In the genomic region with DNA sequence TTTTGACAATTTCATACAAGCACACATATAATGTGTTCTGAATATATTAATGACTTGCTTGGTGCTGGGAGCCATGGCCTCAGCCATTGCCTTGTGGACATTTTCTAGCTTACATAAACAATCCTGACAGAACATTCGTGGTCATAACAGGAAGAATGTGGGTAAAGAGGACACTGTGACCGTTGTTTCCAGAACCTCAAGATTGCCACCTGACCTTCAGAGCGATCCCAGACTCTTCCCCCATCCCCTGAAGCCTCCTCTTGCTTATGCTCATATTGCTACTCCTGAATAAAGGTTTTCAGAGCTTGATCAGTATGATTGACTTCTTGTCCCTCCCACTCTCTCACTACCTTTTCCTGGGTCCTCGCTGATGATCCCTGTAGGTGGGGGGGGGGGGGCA, we compare ENCODE assay signal across 28 mouse cellular contexts. TPM values are rescaled to one million over a fixed set of nuclear protein-coding genes. Genes with fewer than 3 reads are reported as not detected.
DNase-seq lines count a peak whose midpoint lies in the region; ATAC-seq and TF ChIP-seq lines count a peak whose summit lies in the region.
"Had no signal": no experiment of that assay in that cellular context is flagged by ENCODE, and none has a peak within 500 bp of the region (broad histone marks: within the 10 kb centered on the region; RNA-seq: fewer than 3 reads in every experiment).

No protein-coding gene starts in this region.

- no peaks in the 10 kb centered on the region for H3K9me3 ChIP-seq in heart, embryonic 10.5 days
- H3K9me3 ChIP-seq in neural tube, embryonic 15.5 days (replicated peaks): no peaks in the 10 kb centered on the region
- no peaks in the 10 kb centered on the region for H3K9me3 ChIP-seq in intestine, postnatal 0 days (ENCODE audit: control insufficient read depth)
- no peaks in the 10 kb centered on the region for H3K9me3 ChIP-seq in limb, embryonic 10.5 days (replicated peaks)
- H3K9me3 ChIP-seq: embryonic facial prominence, embryonic 12.5 days; embryonic facial prominence, embryonic 15.5 days; heart, embryonic 12.5 days; heart, embryonic 15.5 days; hindbrain, embryonic 12.5 days; hindbrain, embryonic 15.5 days had no signal

- H3K4me2 ChIP-seq in neural tube, embryonic 15.5 days: no peak overlapping the region
- H3K4me2 ChIP-seq in intestine, postnatal 0 days (replicated peaks; ENCODE audit: low read depth): no peak overlapping the region
- H3K4me2 ChIP-seq: embryonic facial prominence, embryonic 12.5 days; embryonic facial prominence, embryonic 15.5 days; heart, embryonic 12.5 days; heart, embryonic 15.5 days; hindbrain, embryonic 12.5 days; hindbrain, embryonic 15.5 days had no signal

- no peak overlapping the region for H3K27ac ChIP-seq in heart, embryonic 10.5 days
- no peak overlapping the region for H3K27ac ChIP-seq in neural tube, embryonic 15.5 days (replicated peaks)
- no peak overlapping the region for H3K27ac ChIP-seq in intestine, postnatal 0 days (ENCODE audit: low read depth, low read length)
- no peak overlapping the region for H3K27ac ChIP-seq in limb, embryonic 10.5 days
- H3K27ac ChIP-seq: embryonic facial prominence, embryonic 12.5 days; embryonic facial prominence, embryonic 15.5 days; gastrocnemius, adult 2 months; heart, adult 2 months; heart, embryonic 15.5 days; hindbrain, embryonic 12.5 days; hindbrain, embryonic 15.5 days had no signal

- H3K27me3 ChIP-seq in heart, embryonic 10.5 days (ENCODE audit: insufficient read depth, poor library complexity, severe bottlenecking): no peaks in the 10 kb centered on the region
- H3K27me3 ChIP-seq in neural tube, embryonic 15.5 days (replicated peaks): no peaks in the 10 kb centered on the region
- no peaks in the 10 kb centered on the region for H3K27me3 ChIP-seq in intestine, postnatal 0 days (replicated peaks; ENCODE audit: control insufficient read depth, insufficient read depth, low read length)
- no peaks in the 10 kb centered on the region for H3K27me3 ChIP-seq in limb, embryonic 10.5 days (ENCODE audit: low read depth, poor library complexity, severe bottlenecking)
- H3K27me3 ChIP-seq: embryonic facial prominence, embryonic 12.5 days; embryonic facial prominence, embryonic 15.5 days; heart, embryonic 12.5 days; heart, embryonic 15.5 days; hindbrain, embryonic 12.5 days; hindbrain, embryonic 15.5 days had no signal

- no peaks in the 10 kb centered on the region for H3K36me3 ChIP-seq in heart, embryonic 10.5 days
- no peaks in the 10 kb centered on the region for H3K36me3 ChIP-seq in neural tube, embryonic 15.5 days
- no peaks in the 10 kb centered on the region for H3K36me3 ChIP-seq in intestine, postnatal 0 days (ENCODE audit: control insufficient read depth, insufficient read depth)
- no peaks in the 10 kb centered on the region for H3K36me3 ChIP-seq in limb, embryonic 10.5 days
- H3K36me3 ChIP-seq: embryonic facial prominence, embryonic 12.5 days; embryonic facial prominence, embryonic 15.5 days; heart, embryonic 12.5 days; heart, embryonic 15.5 days; hindbrain, embryonic 12.5 days; hindbrain, embryonic 15.5 days had no signal

- H3K4me3 ChIP-seq in heart, embryonic 10.5 days: no peak overlapping the region
- no peak overlapping the region for H3K4me3 ChIP-seq in neural tube, embryonic 15.5 days (replicated peaks)
- H3K4me3 ChIP-seq in intestine, postnatal 0 days (ENCODE audit: low read depth, low read length): no peak overlapping the region
- H3K4me3 ChIP-seq in limb, embryonic 10.5 days: no peak overlapping the region
- H3K4me3 ChIP-seq: embryonic facial prominence, embryonic 12.5 days; embryonic facial prominence, embryonic 15.5 days; gastrocnemius, adult 2 months; heart, adult 2 months; heart, embryonic 12.5 days; heart, embryonic 15.5 days; hindbrain, embryonic 12.5 days; hindbrain, embryonic 15.5 days had no signal

- 86% methylated on average over 4 of the region's 4 CpGs for WGBS in heart, embryonic 10.5 days
- 84% methylated on average over 4 of the region's 4 CpGs for WGBS in neural tube, embryonic 15.5 days
- 79% methylated on average over 4 of the region's 4 CpGs for WGBS in intestine, postnatal 0 days
- WGBS in limb, embryonic 10.5 days: 93% methylated on average over 4 of the region's 4 CpGs

- peaks cover 8% of the 10 kb centered on the region for H3K4me1 ChIP-seq in heart, embryonic 10.5 days
- peaks cover 5% of the 10 kb centered on the region; the same call in 1 of the 2 replicates for H3K4me1 ChIP-seq in neural tube, embryonic 15.5 days
- no peaks in the 10 kb centered on the region; the same call in 1 of the 2 replicates for H3K4me1 ChIP-seq in intestine, postnatal 0 days (replicated peaks; ENCODE audit: control insufficient read depth, insufficient read depth, low read length)
- H3K4me1 ChIP-seq in limb, embryonic 10.5 days: peaks cover 7% of the 10 kb centered on the region
- H3K4me1 ChIP-seq: embryonic facial prominence, embryonic 12.5 days; embryonic facial prominence, embryonic 15.5 days had no signal

- no peak for ATAC-seq in neural tube, embryonic 15.5 days (ENCODE audit: low FRiP score)
- no peak for ATAC-seq in intestine, postnatal 0 days
- ATAC-seq: forebrain, embryonic 14.5 days; forebrain, postnatal 0 days had no signal

- no peak for TF ChIP-seq CTCF in intestine, postnatal 0 days (IDR thresholded peaks at IDR 0.05; ENCODE audit: low read depth)

- no peak overlapping the region for H3K9ac ChIP-seq in neural tube, embryonic 15.5 days (replicated peaks)
- H3K9ac ChIP-seq in intestine, postnatal 0 days (ENCODE audit: low read depth, low read length): no peak overlapping the region
- H3K9ac ChIP-seq: embryonic facial prominence, embryonic 12.5 days; embryonic facial prominence, embryonic 15.5 days; forebrain, postnatal 0 days; heart, embryonic 12.5 days; heart, embryonic 15.5 days; hindbrain, embryonic 12.5 days; hindbrain, embryonic 15.5 days had no signal

- peak; percentile 77 for DNase-seq in heart, adult 11 months
- no peak for DNase-seq in heart, embryonic 10.5 days (ENCODE audit: low spot score)
- peak; percentile 4 for DNase-seq in neural tube, embryonic 10.5 days (ENCODE audit: extremely low spot score, low spot score)
- DNase-seq in 416B (ENCODE audit: low read depth): peak; percentile 81
- DNase-seq in induced T-regulatory cell, adult 2 months (ENCODE audit: low read depth): peak; percentile 69
- DNase-seq in limb, embryonic 10.5 days (ENCODE audit: low spot score): no peak
- DNase-seq: adrenal gland, adult 2 months; adrenal gland, postnatal 14 days; B cell, adult 2 months; cerebellum, adult 11 months; cerebellum, adult 2 months; cerebellum, adult 9-11 months; cerebellum, postnatal 25 days; forebrain, postnatal 0 days; gastrocnemius, adult 2 months; gastrocnemius, postnatal 14 days; heart, adult 2 months; heart, postnatal 14 days; heart, postnatal 4 days had no signal

RNA-seq across cellular contexts. Expression of a gene that starts 2.5 kb away (rescaled TPM):
- polyA plus RNA-seq in heart, embryonic 10.5 days (2016; fragmentation: Nextera tagmentation; extraction: Ambion mirVana): 7.4 and 8.7 TPM in 2 replicates
- 1.9 and 11.8 TPM in 2 replicates for polyA plus RNA-seq in neural tube, embryonic 15.5 days (2015; fragmentation: Nextera tagmentation; extraction: Ambion mirVana)
- polyA plus RNA-seq in intestine, postnatal 0 days (2015; fragmentation: Nextera tagmentation; extraction: Ambion mirVana): 9.9 and 10.2 TPM in 2 replicates
- polyA plus RNA-seq in limb, embryonic 10.5 days (2016; fragmentation: Nextera tagmentation; extraction: Ambion mirVana): 3.9 and 4.1 TPM in 2 replicates

RNA-seq across cellular contexts. Expression of a gene that starts 6.0 kb away (rescaled TPM):
- polyA plus RNA-seq in heart, embryonic 10.5 days (2016; fragmentation: Nextera tagmentation; extraction: Ambion mirVana): 6.4 and 10.6 TPM in 2 replicates
- polyA plus RNA-seq in neural tube, embryonic 15.5 days (2015; fragmentation: Nextera tagmentation; extraction: Ambion mirVana): 1.4 and 4.9 TPM in 2 replicates
- 9.6 and 11.3 TPM in 2 replicates for polyA plus RNA-seq in intestine, postnatal 0 days (2015; fragmentation: Nextera tagmentation; extraction: Ambion mirVana)
- 9.6 and 10.1 TPM in 2 replicates for polyA plus RNA-seq in limb, embryonic 10.5 days (2016; fragmentation: Nextera tagmentation; extraction: Ambion mirVana)

RNA-seq across cellular contexts. Expression of a gene that starts 29.6 kb away (rescaled TPM):
- 21.3 and 26.0 TPM in 2 replicates for polyA plus RNA-seq in heart, embryonic 10.5 days (2016; fragmentation: Nextera tagmentation; extraction: Ambion mirVana)
- 8.1 and 16.7 TPM in 2 replicates for polyA plus RNA-seq in neural tube, embryonic 15.5 days (2015; fragmentation: Nextera tagmentation; extraction: Ambion mirVana)
- 13.6 and 15.8 TPM in 2 replicates for polyA plus RNA-seq in intestine, postnatal 0 days (2015; fragmentation: Nextera tagmentation; extraction: Ambion mirVana)
- 15.7 and 17.2 TPM in 2 replicates for polyA plus RNA-seq in limb, embryonic 10.5 days (2016; fragmentation: Nextera tagmentation; extraction: Ambion mirVana)

RNA-seq across cellular contexts. Expression of a gene that starts 31.4 kb away (rescaled TPM):
- polyA plus RNA-seq in heart, embryonic 10.5 days (2016; fragmentation: Nextera tagmentation; extraction: Ambion mirVana): 0.70 and 0.87 TPM in 2 replicates
- polyA plus RNA-seq in neural tube, embryonic 15.5 days (2015; fragmentation: Nextera tagmentation; extraction: Ambion mirVana): 0.73 and 1.4 TPM in 2 replicates
- polyA plus RNA-seq in intestine, postnatal 0 days (2015; fragmentation: Nextera tagmentation; extraction: Ambion mirVana): 1.1 and 1.2 TPM in 2 replicates
- polyA plus RNA-seq in limb, embryonic 10.5 days (2016; fragmentation: Nextera tagmentation; extraction: Ambion mirVana): 0.35 TPM in 2 replicates

RNA-seq across cellular contexts. Expression of a gene that starts 40.0 kb away (rescaled TPM):
- polyA plus RNA-seq in heart, embryonic 10.5 days (2016; fragmentation: Nextera tagmentation; extraction: Ambion mirVana): 1.9 and 2.5 TPM in 2 replicates
- 1.9 TPM in 1 of 2 replicates, not detected in the other for polyA plus RNA-seq in neural tube, embryonic 15.5 days (2015; fragmentation: Nextera tagmentation; extraction: Ambion mirVana)
- 1.3 and 2.3 TPM in 2 replicates for polyA plus RNA-seq in intestine, postnatal 0 days (2015; fragmentation: Nextera tagmentation; extraction: Ambion mirVana)
- 0.83 and 1.3 TPM in 2 replicates for polyA plus RNA-seq in limb, embryonic 10.5 days (2016; fragmentation: Nextera tagmentation; extraction: Ambion mirVana)
- polyA plus RNA-seq: adrenal gland, adult 2 months; embryonic facial prominence, embryonic 12.5 days; forebrain, embryonic 14.5 days; forebrain, postnatal 0 days; heart, adult 2 months had no signal

Comparison
In these comparisons a context has a peak if more than half of its experiments do, and no peak if none do; other contexts are left out.
1. DNase-seq: peak in heart, adult 11 months (single experiment), neural tube, embryonic 10.5 days (single experiment), 416B (single experiment) and induced T-regulatory cell, adult 2 months (single experiment); none in heart, embryonic 10.5 days (single experiment) and limb, embryonic 10.5 days (single experiment).